Mouse (Mus musculus) midbrain, postnatal 0 days (tissue): ENCODE results near the gene Retsat. TPM values are rescaled to one million over a fixed set of nuclear protein-coding genes. Genes with fewer than 3 reads are reported as not detected.
A peak's percentile ranks its signal among the peaks of the same experiment; 100 is the strongest.

Experiments used
- ATAC-seq: fragments of 200-750 bp; cut with Nextera tagmentation; 2 replicates; pipeline ENCODE4 v1.8.0; 2017; ENCODE audit warnings: moderate number of reproducible peaks, mild to moderate bottlenecking, moderate TSS enrichment, moderate library complexity; ENCODE audit not compliant: low FRiP score
- DNase-seq: peaks from one replicate; pipeline ENCODE4 v3.0.0-alpha.2; 2015; ENCODE audit warnings: low spot score
- H3K27ac ChIP-seq: fragments of 300-500 bp; sonication (generic); 2 replicates; pipeline ENCODE4 v1.5.1; 2014; ENCODE audit warnings: low read depth, mild to moderate bottlenecking, low read length, mixed read lengths
- H3K27me3 ChIP-seq: fragments of 300-500 bp; sonication (generic); 2 replicates; pipeline ENCODE4 v1.6.1; 2014; ENCODE audit warnings: low read length, control low read depth, mixed read lengths; ENCODE audit not compliant: insufficient read depth
- H3K36me3 ChIP-seq: fragments of 300-500 bp; sonication (generic); 2 replicates; pipeline ENCODE4 v1.6.1; 2014; ENCODE audit warnings: low read length, control low read depth, mixed read lengths; ENCODE audit not compliant: insufficient read depth
- H3K4me1 ChIP-seq: fragments of 300-500 bp; sonication (generic); 2 replicates; pipeline ENCODE4 v1.6.1; 2014; ENCODE audit warnings: mild to moderate bottlenecking, control low read depth, antibody characterized with exemption, low read length, mixed read lengths; ENCODE audit not compliant: insufficient read depth
- H3K4me2 ChIP-seq: fragments of 300-500 bp; sonication (generic); 2 replicates; pipeline ENCODE4 v1.6.1; 2014; ENCODE audit warnings: low read depth, mild to moderate bottlenecking, low read length, mixed read lengths; ENCODE audit not compliant: poor library complexity, severe bottlenecking
- H3K4me3 ChIP-seq: fragments of 300-500 bp; sonication (generic); 2 replicates; pipeline ENCODE4 v1.5.1; 2014; ENCODE audit warnings: low read depth, mild to moderate bottlenecking, low read length, moderate library complexity
- H3K9ac ChIP-seq: fragments of 300-500 bp; sonication (generic); replicated peaks from 2 replicates; pipeline ENCODE4 v1.6.1; 2014; ENCODE audit warnings: mild to moderate bottlenecking, low read length, moderate library complexity, mixed read lengths; ENCODE audit not compliant: poor library complexity, severe bottlenecking
- H3K9me3 ChIP-seq: fragments of 300-500 bp; sonication (generic); 2 replicates; pipeline ENCODE4 v1.6.1; 2016; ENCODE audit warnings: low read length, control low read depth
- CTCF ChIP-seq: IDR thresholded peaks from 2 replicates; pipeline ENCODE4 v1.5.1; 2016; ENCODE audit warnings: antibody characterized with exemption, mild to moderate bottlenecking
- WGBS: fragments of 180-500 bp; shearing (Covaris S2); extraction: QIAGEN DNeasy Blood & Tissue Kit; methylation state at CpG from one replicate; pipeline ENCODE4 v1.1.7; 2014; 5-methylcytosine and 5-hydroxymethylcytosine counted together
- polyA plus RNA-seq: library from polyadenylated mRNA; unstranded; fragments of >200 nt; fragmentation: Nextera tagmentation; extraction: Ambion mirVana; gene quantifications from 2 replicates; pipeline ENCODE4 v1.2.1, GENCODE M21; 2015
- total RNA-seq: library from RNA; depleted of rRNA; stranded (reverse); fragments of >200 nt; gene quantifications from 2 replicates; pipeline ENCODE4 v1.2.3, GENCODE M21; 2014

The Retsat gene
- total and polyA plus RNA-seq, 2 experiments from 2014 or later = 4.4 to 7.5 TPM

GRCm38 (mm10) chr6:72615151-72615550 lies 16.9 kb downstream of the Retsat start:
- peaks cover 18% of the 10 kb centered on the region for H3K4me1 ChIP-seq
- H3K27me3 ChIP-seq = no peaks in the 10 kb centered on the region
- H3K9me3 ChIP-seq = no peaks in the 10 kb centered on the region
- peak overlapping the region; percentile 74; the same call in 1 of the 2 replicates for H3K4me3 ChIP-seq
- H3K4me2 ChIP-seq = peak overlapping the region; percentile 96
- peaks cover 21% of the 10 kb centered on the region; the same call in 1 of the 2 replicates for H3K36me3 ChIP-seq
- H3K27ac ChIP-seq = no peak overlapping the region
- WGBS = 72% methylated on average over 2 of the region's 2 CpGs
- DNase-seq = no peak
- peak overlapping the region; percentile 70; the same call in 1 of the 2 replicates for H3K9ac ChIP-seq
- no peak for ATAC-seq
- no peak for TF ChIP-seq CTCF

GRCm38 (mm10) chr6:72615561-72616375 lies 17.5 kb downstream of the Retsat start:
- H3K4me3 ChIP-seq = peak overlapping the region; percentile 74
- H3K36me3 ChIP-seq = peaks cover 16% of the 10 kb centered on the region; the same call in 1 of the 2 replicates
- DNase-seq = no peak
- peak overlapping the region; percentile 62; the same call in 1 of the 2 replicates for H3K27ac ChIP-seq
- 27% methylated on average over 25 of the region's 25 CpGs for WGBS
- H3K9me3 ChIP-seq = no peaks in the 10 kb centered on the region
- no peak for TF ChIP-seq CTCF
- peak overlapping the region; percentile 96 for H3K4me2 ChIP-seq
- ATAC-seq = no peak
- no peaks in the 10 kb centered on the region for H3K27me3 ChIP-seq
- peak overlapping the region; percentile 70 for H3K9ac ChIP-seq
- H3K4me1 ChIP-seq = peaks cover 18% of the 10 kb centered on the region

- Histone ChIP-seq H3K4me3 (peak within 1 kb of the TSS; percentile 74), H3K27me3 (no peaks in the 10 kb centered on the region), H3K4me1 (peaks cover 18% of the 10 kb centered on the region), H3K9me3 (no peaks in the 10 kb centered on the region), H3K36me3 (peaks cover 8% of the 10 kb centered on the region; the same call in 1 of the 2 replicates), H3K27ac (peak within 1 kb of the TSS; percentile 94), H3K4me2 (peak within 1 kb of the TSS; percentile 96), H3K9ac (peak within 1 kb of the TSS; percentile 82)
- no peak for TF ChIP-seq CTCF
- ATAC-seq = peak; percentile 98
- under 1% methylated on average over 40 of the region's 41 CpGs for WGBS
- DNase-seq = peak; percentile 96
Measured at GRCm38 (mm10) chr6:72616643-72617288, 18.5 kb downstream of the Retsat start, which contains the start of gene Tgoln1. Tgoln1 (minus strand) TSS chr6:72617000.

GRCm38 (mm10) chr6:72619734-72620532 lies 21.7 kb downstream of the Retsat start:
- H3K36me3 ChIP-seq = no peaks in the 10 kb centered on the region
- H3K9ac ChIP-seq = no peak overlapping the region
- DNase-seq (no peak), ATAC-seq (no peak)
- no peak overlapping the region for H3K27ac ChIP-seq
- H3K4me2 ChIP-seq = no peak overlapping the region
- peaks cover 10% of the 10 kb centered on the region for H3K4me1 ChIP-seq
- H3K4me3 ChIP-seq = no peak overlapping the region
- 63% methylated on average over 12 of the region's 12 CpGs for WGBS
- no peaks in the 10 kb centered on the region for H3K27me3 ChIP-seq
- no peaks in the 10 kb centered on the region for H3K9me3 ChIP-seq
- no peak for TF ChIP-seq CTCF

- H3K4me3 ChIP-seq = no peak overlapping the region
- H3K36me3 ChIP-seq = no peaks in the 10 kb centered on the region
- no peaks in the 10 kb centered on the region for H3K27me3 ChIP-seq
- no peaks in the 10 kb centered on the region for H3K9me3 ChIP-seq
- no peak for DNase-seq
- no peak for ATAC-seq
- no peak overlapping the region for H3K27ac ChIP-seq
- H3K9ac ChIP-seq = no peak overlapping the region
- TF ChIP-seq CTCF = no peak
- 85% methylated on average over 5 of the region's 5 CpGs for WGBS
- H3K4me2 ChIP-seq = no peak overlapping the region
- H3K4me1 ChIP-seq = peaks cover under 1% of the 10 kb centered on the region; the same call in 1 of the 2 replicates
Measured at GRCm38 (mm10) chr6:72620920-72621319, 22.6 kb downstream of the Retsat start.
